Mouse (Mus musculus) liver, embryonic 16.5 days (tissue): ENCODE data around the gene Rnf220. TPM values are rescaled to one million over a fixed set of nuclear protein-coding genes. Genes with fewer than 3 reads are reported as not detected.
A peak's percentile ranks its signal among the peaks of the same experiment; 100 is the strongest.

Experiments
- ATAC-seq: fragments of 200-750 bp; cut with Nextera tagmentation; 2 replicates; pipeline ENCODE4 v1.8.0; 2017; ENCODE audit warnings: low read depth, mild to moderate bottlenecking, moderate number of reproducible peaks, moderate library complexity
- H3K27ac ChIP-seq: fragments of 300-500 bp; sonication (generic); 2 replicates; pipeline ENCODE4 v1.5.1; 2014; ENCODE audit warnings: mild to moderate bottlenecking, low read length
- H3K27me3 ChIP-seq: fragments of 300-500 bp; sonication (generic); 2 replicates; pipeline ENCODE4 v1.6.1; 2014; ENCODE audit warnings: low read depth, low read length, mixed read lengths; ENCODE audit not compliant: control insufficient read depth, insufficient read depth
- H3K36me3 ChIP-seq: fragments of 300-500 bp; sonication (generic); 2 replicates; pipeline ENCODE4 v1.6.1; 2014; ENCODE audit warnings: mild to moderate bottlenecking; ENCODE audit not compliant: control insufficient read depth, insufficient read depth
- H3K4me1 ChIP-seq: fragments of 300-500 bp; sonication (generic); 2 replicates; pipeline ENCODE4 v1.6.1; 2014; ENCODE audit warnings: low read depth, low read length, mixed read lengths; ENCODE audit not compliant: control insufficient read depth
- H3K4me2 ChIP-seq: fragments of 300-500 bp; sonication (generic); 2 replicates; pipeline ENCODE4 v1.6.1; 2014; ENCODE audit warnings: low read depth, low read length, mixed read lengths
- H3K4me3 ChIP-seq: fragments of 300-500 bp; sonication (generic); 2 replicates; pipeline ENCODE4 v1.5.1; 2014; ENCODE audit warnings: low read depth, mild to moderate bottlenecking, low read length
- H3K9ac ChIP-seq: fragments of 300-500 bp; sonication (generic); 2 replicates; pipeline ENCODE4 v1.6.1; 2014; ENCODE audit warnings: low read depth, low read length
- H3K9me3 ChIP-seq: fragments of 300-500 bp; sonication (generic); replicated peaks from 2 replicates; pipeline ENCODE4 v1.6.1; 2016; ENCODE audit warnings: low read length; ENCODE audit not compliant: control insufficient read depth
- WGBS: fragments of 180-500 bp; shearing (Covaris S2); extraction: QIAGEN DNeasy Blood & Tissue Kit; methylation state at CpG from one replicate; pipeline ENCODE4 v1.1.7; 2014; ENCODE audit not compliant: insufficient replicate concordance; 5-methylcytosine and 5-hydroxymethylcytosine counted together
- polyA plus RNA-seq: library from polyadenylated mRNA; unstranded; fragments of >200 nt; fragmentation: Nextera tagmentation; extraction: Ambion mirVana; gene quantifications from 2 replicates; pipeline ENCODE4 v1.2.1, GENCODE M21; 2015

Gene Rnf220
- polyA plus RNA-seq, 1 experiment from 2014 or later = 21.5 TPM

- WGBS = 55% methylated on average over 9 of the region's 9 CpGs
- peaks cover 14% of the 10 kb centered on the region for H3K4me1 ChIP-seq
- no peak for ATAC-seq
- no peak overlapping the region for H3K9ac ChIP-seq
- no peaks in the 10 kb centered on the region for H3K9me3 ChIP-seq
- no peak overlapping the region for H3K4me3 ChIP-seq
- H3K4me2 ChIP-seq = no peak overlapping the region
- H3K27me3 ChIP-seq = no peaks in the 10 kb centered on the region
- H3K36me3 ChIP-seq = no peaks in the 10 kb centered on the region
- H3K27ac ChIP-seq = no peak overlapping the region
These were observed 30.5 kb upstream of the Rnf220 start for GRCm38 (mm10) chr4:117527116-117527899.

- no peak overlapping the region for H3K27ac ChIP-seq
- H3K9ac ChIP-seq = no peak overlapping the region
- 37% methylated on average over 5 of the region's 5 CpGs for WGBS
- H3K4me1 ChIP-seq = peaks cover 14% of the 10 kb centered on the region
- no peaks in the 10 kb centered on the region for H3K36me3 ChIP-seq
- H3K9me3 ChIP-seq = no peaks in the 10 kb centered on the region
- peak; percentile 80 for ATAC-seq
- no peak overlapping the region for H3K4me3 ChIP-seq
- H3K4me2 ChIP-seq = no peak overlapping the region
- H3K27me3 ChIP-seq = no peaks in the 10 kb centered on the region
These were observed 29.1 kb upstream of the Rnf220 start for GRCm38 (mm10) chr4:117525990-117526389.

GRCm38 (mm10) chr4:117521350-117521749 is 24.5 kb upstream of the Rnf220 start:
- Histone ChIP-seq H3K4me2 (no peak overlapping the region), H3K27ac (no peak overlapping the region), H3K9ac (no peak overlapping the region), H3K4me1 (peaks cover 14% of the 10 kb centered on the region), H3K9me3 (no peaks in the 10 kb centered on the region), H3K36me3 (no peaks in the 10 kb centered on the region), H3K27me3 (no peaks in the 10 kb centered on the region), H3K4me3 (no peak overlapping the region)
- no peak for ATAC-seq
- 48% methylated on average over 2 of the region's 2 CpGs for WGBS

DNA sequence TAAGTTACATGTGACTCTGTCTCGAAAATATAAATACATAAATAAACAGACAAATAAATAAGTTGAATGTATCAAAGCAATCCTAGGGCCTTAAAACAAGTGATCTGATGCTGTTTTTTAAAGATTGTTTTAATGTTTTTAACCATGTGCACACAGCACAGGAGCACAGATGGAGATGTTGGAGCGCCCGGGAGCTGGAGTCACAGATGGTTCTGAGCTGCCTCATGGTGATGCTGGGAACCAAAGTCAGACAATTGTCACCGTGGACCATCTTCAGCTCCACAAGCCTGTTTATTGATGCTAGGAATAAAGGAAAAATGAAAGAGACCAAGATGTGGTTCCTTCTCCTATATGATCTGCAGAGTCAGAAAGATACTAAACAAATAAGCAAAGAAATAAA is 21.4 kb upstream of the Rnf220 start:
- Histone ChIP-seq H3K4me3 (no peak overlapping the region), H3K27me3 (no peaks in the 10 kb centered on the region), H3K9ac (no peak overlapping the region), H3K36me3 (no peaks in the 10 kb centered on the region), H3K9me3 (no peaks in the 10 kb centered on the region), H3K4me1 (no peaks in the 10 kb centered on the region), H3K4me2 (no peak overlapping the region), H3K27ac (no peak overlapping the region)
- 78% methylated on average over 4 of the region's 4 CpGs for WGBS
- no peak for ATAC-seq

DNA sequence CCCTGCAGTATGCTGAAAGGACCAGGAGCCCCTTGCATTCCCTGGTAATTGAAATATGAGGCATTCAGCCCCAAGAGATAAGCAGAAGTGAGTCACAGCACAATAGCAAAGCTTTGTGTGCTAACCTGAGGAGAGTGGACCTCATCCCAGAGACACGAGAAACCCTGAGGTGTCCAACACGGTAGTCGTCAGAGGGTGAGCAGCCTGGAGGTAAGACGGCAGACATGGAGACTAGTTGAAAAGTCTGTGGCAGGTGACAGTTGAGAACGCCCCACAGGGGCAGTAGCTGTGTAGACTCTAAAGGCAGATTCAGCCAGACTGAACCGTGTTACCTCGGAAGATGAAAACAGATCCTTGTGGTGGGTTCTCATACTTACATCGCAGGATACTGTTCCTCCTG is 2.2 kb upstream of the Rnf220 start:
- no peaks in the 10 kb centered on the region for H3K36me3 ChIP-seq
- no peak overlapping the region for H3K27ac ChIP-seq
- peaks cover 43% of the 10 kb centered on the region for H3K27me3 ChIP-seq
- no peak overlapping the region for H3K4me3 ChIP-seq
- no peak for ATAC-seq
- peaks cover 22% of the 10 kb centered on the region for H3K4me1 ChIP-seq
- WGBS = 70% methylated on average over 8 of the region's 8 CpGs
- H3K4me2 ChIP-seq = no peak overlapping the region
- H3K9ac ChIP-seq = no peak overlapping the region
- H3K9me3 ChIP-seq = 0 out of 2 replicates have a peak, but pooled peaks cover 2% of the 10 kb centered on the region

GRCm38 (mm10) chr4:117495869-117496401 is 917 bp downstream of the Rnf220 start:
- Histone ChIP-seq H3K4me1 (peaks cover 27% of the 10 kb centered on the region), H3K4me2 (peak overlapping the region; percentile 81), H3K27me3 (peaks cover 70% of the 10 kb centered on the region), H3K9ac (no peak overlapping the region), H3K9me3 (no peaks in the 10 kb centered on the region), H3K4me3 (peak overlapping the region; percentile 64), H3K36me3 (no peaks in the 10 kb centered on the region), H3K27ac (no peak overlapping the region)
- ATAC-seq = no peak
- under 1% methylated on average over 33 of the region's 33 CpGs for WGBS

DNA sequence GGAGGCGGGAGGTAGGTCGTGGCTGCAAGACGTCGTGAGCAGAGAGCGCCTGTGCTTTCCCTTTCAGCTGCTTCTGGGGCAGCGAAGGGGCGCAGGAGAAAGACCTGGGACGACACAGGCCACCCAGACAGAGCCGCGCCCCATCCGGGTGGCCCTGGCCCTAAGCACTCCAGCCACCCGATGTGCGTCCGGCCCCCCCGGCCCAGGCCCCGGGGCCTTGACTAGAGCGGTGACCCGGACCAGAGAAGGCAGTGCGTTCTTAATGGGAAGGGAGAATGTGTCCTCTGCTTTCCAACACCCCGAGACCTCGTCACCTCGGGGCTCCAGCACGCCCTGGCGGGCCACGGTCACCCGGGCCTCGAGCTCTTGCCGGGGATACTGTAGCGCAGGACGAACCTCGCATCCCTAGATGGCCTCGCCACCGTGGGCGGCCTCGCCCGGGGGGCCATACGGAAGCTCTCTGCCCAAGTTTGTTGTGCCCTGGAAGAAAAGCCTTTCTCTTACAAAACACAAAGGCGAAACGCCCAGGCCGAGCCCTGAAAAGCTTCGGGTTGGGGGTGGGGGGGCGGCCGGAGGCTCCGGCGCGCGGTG is 1.8 kb downstream of the Rnf220 start:
- peak; percentile 41 for ATAC-seq
- Histone ChIP-seq H3K9ac (peak overlapping the region; percentile 50), H3K4me3 (peak overlapping the region; percentile 64), H3K9me3 (no peaks in the 10 kb centered on the region), H3K27ac (no peak overlapping the region), H3K4me2 (peak overlapping the region; percentile 81), H3K36me3 (no peaks in the 10 kb centered on the region), H3K27me3 (peaks cover 79% of the 10 kb centered on the region), H3K4me1 (peaks cover 27% of the 10 kb centered on the region)
- under 1% methylated on average over 47 of the region's 47 CpGs for WGBS

- Histone ChIP-seq H3K4me1 (peaks cover 27% of the 10 kb centered on the region), H3K9me3 (no peaks in the 10 kb centered on the region), H3K27me3 (peaks cover 87% of the 10 kb centered on the region), H3K4me2 (peak overlapping the region; percentile 81), H3K9ac (peak overlapping the region; percentile 50), H3K4me3 (peak overlapping the region; percentile 64), H3K36me3 (no peaks in the 10 kb centered on the region), H3K27ac (no peak overlapping the region)
- under 1% methylated on average over 71 of the region's 71 CpGs for WGBS
- no peak for ATAC-seq
These were observed 2.7 kb downstream of the Rnf220 start for GRCm38 (mm10) chr4:117493905-117494851.
